Mouse (Mus musculus): ENCODE results near the gene Pcgf6.
"Not testable (repeated sequence)": the region's sequence is repeated elsewhere in the genome, so short reads cannot be mapped to it uniquely, and the experiment has no call there.

The Pcgf6 gene

GRCm38 (mm10) chr19:47026513-47026912 lies 24.2 kb downstream of the Pcgf6 start:
- no peak for DNase-seq (ENCODE audit: low read depth, low spot score)

- DNase-seq (ENCODE audit: low read depth, low spot score): no peak
Measured at GRCm38 (mm10) chr19:47024954-47025353, 25.8 kb downstream of the Pcgf6 start.

- no peak for DNase-seq (ENCODE audit: low read depth, low spot score)
Measured at GRCm38 (mm10) chr19:47023546-47023945, 27.2 kb downstream of the Pcgf6 start.

- DNase-seq (ENCODE audit: low read depth, low spot score): no peak
Measured at GRCm38 (mm10) chr19:47022709-47023108, 28.0 kb downstream of the Pcgf6 start.

- DNase-seq (ENCODE audit: low read depth, low spot score): peak; percentile 62
Measured at GRCm38 (mm10) chr19:47019326-47019725, 31.4 kb downstream of the Pcgf6 start.

- no peak for DNase-seq (ENCODE audit: low read depth, low spot score)
Measured at GRCm38 (mm10) chr19:47018330-47018729, 32.4 kb downstream of the Pcgf6 start.

GRCm38 (mm10) chr19:47017831-47018230 lies 32.9 kb downstream of the Pcgf6 start:
- DNase-seq (ENCODE audit: low read depth, low spot score): no peak

GRCm38 (mm10) chr19:47016487-47016886 lies 34.2 kb downstream of the Pcgf6 start:
- DNase-seq (ENCODE audit: low read depth, low spot score): peak; percentile 87

GRCm38 (mm10) chr19:47015965-47016364 lies 34.7 kb downstream of the Pcgf6 start:
- DNase-seq (ENCODE audit: low read depth, low spot score): no peak

- DNase-seq (ENCODE audit: low read depth, low spot score): no peak
Measured at GRCm38 (mm10) chr19:47015396-47015795, 35.3 kb downstream of the Pcgf6 start.

- DNase-seq (ENCODE audit: low read depth, low spot score): peak; percentile 85
Measured at GRCm38 (mm10) chr19:47014447-47015381, 36.0 kb downstream of the Pcgf6 start, which contains the start of the genes Ina and Nt5c2. TSS of gene Ina (plus strand) at chr19:47014698. TSS of gene Nt5c2 (minus strand) at chr19:47015153.

GRCm38 (mm10) chr19:47014159-47014446 lies 36.6 kb downstream of the Pcgf6 start:
- DNase-seq (ENCODE audit: low read depth, low spot score): no peak

- DNase-seq (ENCODE audit: low read depth, low spot score): no peak
Measured at GRCm38 (mm10) chr19:47013340-47014158, 37.2 kb downstream of the Pcgf6 start.

GRCm38 (mm10) chr19:47012521-47013130 lies 38.1 kb downstream of the Pcgf6 start:
- no peak for DNase-seq (ENCODE audit: low read depth, low spot score)

- DNase-seq (ENCODE audit: low read depth, low spot score): no peak
Measured at GRCm38 (mm10) chr19:47009943-47010342, 40.8 kb downstream of the Pcgf6 start.

GRCm38 (mm10) chr19:47009420-47009819 lies 41.3 kb downstream of the Pcgf6 start:
- no peak for DNase-seq (ENCODE audit: low read depth, low spot score)

- DNase-seq (ENCODE audit: low read depth, low spot score): peak; percentile 75
Measured at GRCm38 (mm10) chr19:47006321-47006720, 44.4 kb downstream of the Pcgf6 start.

- no peak for DNase-seq (ENCODE audit: low read depth, low spot score)
Measured at GRCm38 (mm10) chr19:47005873-47006272, 44.8 kb downstream of the Pcgf6 start.

- no peak for DNase-seq (ENCODE audit: low read depth, low spot score)
Measured at GRCm38 (mm10) chr19:47003742-47004511, 46.8 kb downstream of the Pcgf6 start.

GRCm38 (mm10) chr19:47000357-47000756 lies 50.3 kb downstream of the Pcgf6 start:
- not testable (repeated sequence) for DNase-seq (ENCODE audit: low read depth, low spot score)

GRCm38 (mm10) chr19:46999753-47000152 lies 51.0 kb downstream of the Pcgf6 start:
- DNase-seq (ENCODE audit: low read depth, low spot score): no peak
